Mouse (Mus musculus): ENCODE data around the gene Glis3. TPM values are rescaled to one million over a fixed set of nuclear protein-coding genes. Genes with fewer than 3 reads are reported as not detected.

Gene Glis3
- polyA plus RNA-seq, 1 experiment from 2014 or later: 2.9 TPM

DNA sequence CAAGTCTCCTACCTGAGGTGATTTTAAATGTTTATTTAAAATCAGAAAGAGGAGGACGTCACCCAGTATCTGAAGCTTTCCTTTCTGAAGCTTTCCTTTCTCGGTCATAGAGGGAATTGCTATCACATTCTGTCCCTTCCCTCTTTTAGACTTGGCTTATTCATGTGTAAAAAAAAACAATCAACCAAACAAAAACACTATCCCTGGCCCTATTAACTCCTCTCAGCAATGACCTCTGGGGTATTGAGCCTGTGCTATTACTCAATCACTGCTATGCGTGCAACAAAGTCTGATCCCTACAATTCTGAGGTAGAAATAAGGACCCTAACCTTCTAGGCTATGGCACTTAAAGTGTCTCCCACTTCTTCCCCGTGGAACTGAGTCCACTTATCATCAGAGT, 311.7 kb downstream of the Glis3 start:
- no peak overlapping the region for H3K4me3 ChIP-seq (replicated peaks)
- H3K4me2 ChIP-seq: no peak overlapping the region
- no peaks in the 10 kb centered on the region for H3K9me3 ChIP-seq
- no peak overlapping the region for H3K9ac ChIP-seq
- H3K36me3 ChIP-seq: no peaks in the 10 kb centered on the region
- no peaks in the 10 kb centered on the region for H3K4me1 ChIP-seq
- no peaks in the 10 kb centered on the region for H3K27me3 ChIP-seq (replicated peaks)
- no peak for ATAC-seq (ENCODE audit: insufficient read depth, low FRiP score, low read depth)
- H3K27ac ChIP-seq: no peak overlapping the region
- 74% methylated on average over 4 of the region's 4 CpGs for WGBS

DNA sequence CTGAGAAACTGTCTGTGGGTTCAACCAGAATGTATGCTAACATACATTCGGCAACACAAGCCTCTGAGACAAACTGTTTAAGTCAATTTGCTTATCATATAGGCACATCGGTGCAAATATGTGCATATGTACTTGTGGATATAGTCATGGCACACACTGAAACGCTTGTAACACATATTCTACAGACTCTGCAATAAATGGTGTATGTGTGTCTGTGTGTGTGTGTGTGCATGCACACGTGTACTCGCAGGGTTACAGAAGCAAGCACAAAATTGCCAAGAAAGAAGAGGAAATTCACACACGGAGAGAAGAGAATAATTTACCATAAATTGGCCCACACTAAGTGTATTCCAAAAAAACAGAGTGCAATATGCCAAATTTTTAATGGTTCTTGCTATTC, 312.6 kb downstream of the Glis3 start:
- no peaks in the 10 kb centered on the region for H3K27me3 ChIP-seq (replicated peaks)
- WGBS: 84% methylated on average over 6 of the region's 6 CpGs

DNA sequence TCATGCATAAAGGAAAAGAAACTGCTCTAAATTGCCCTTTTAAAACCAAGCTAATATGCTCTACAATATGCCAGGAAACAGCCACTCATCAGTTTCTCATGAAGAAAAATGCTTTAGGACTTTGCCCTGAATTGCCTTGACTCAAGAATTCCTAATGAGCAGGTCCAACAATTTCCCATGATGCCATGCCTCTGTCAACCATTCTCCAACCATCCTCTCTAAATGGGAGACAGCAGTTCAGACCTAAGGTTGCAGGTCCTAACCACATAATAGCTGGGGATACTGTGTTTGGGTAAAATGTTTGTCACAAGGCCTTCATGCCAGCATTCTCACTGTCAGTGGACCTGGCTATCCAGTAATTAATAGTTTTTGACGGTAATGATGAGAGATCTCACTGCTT, 313.1 kb downstream of the Glis3 start:
- no peak overlapping the region for H3K9ac ChIP-seq
- no peaks in the 10 kb centered on the region for H3K9me3 ChIP-seq
- no peaks in the 10 kb centered on the region for H3K36me3 ChIP-seq
- no peak for ATAC-seq (ENCODE audit: insufficient read depth, low FRiP score, low read depth)
- H3K4me2 ChIP-seq: no peak overlapping the region
- H3K27me3 ChIP-seq (replicated peaks): no peaks in the 10 kb centered on the region
- no peaks in the 10 kb centered on the region for H3K4me1 ChIP-seq
- WGBS: 94% methylated on average over 1 of the region's 1 CpGs
- no peak overlapping the region for H3K27ac ChIP-seq
- no peak overlapping the region for H3K4me3 ChIP-seq (replicated peaks)

More for the DNA sequence above, 312.6 kb downstream of the Glis3 start:
- no peak for ATAC-seq (ENCODE audit: insufficient read depth, low FRiP score, low read depth)
- no peaks in the 10 kb centered on the region for H3K9me3 ChIP-seq
- H3K4me2 ChIP-seq: no peak overlapping the region
- no peak overlapping the region for H3K9ac ChIP-seq
- no peaks in the 10 kb centered on the region for H3K4me1 ChIP-seq
- H3K36me3 ChIP-seq: no peaks in the 10 kb centered on the region
- H3K4me3 ChIP-seq (replicated peaks): no peak overlapping the region
- H3K27ac ChIP-seq: no peak overlapping the region

DNA sequence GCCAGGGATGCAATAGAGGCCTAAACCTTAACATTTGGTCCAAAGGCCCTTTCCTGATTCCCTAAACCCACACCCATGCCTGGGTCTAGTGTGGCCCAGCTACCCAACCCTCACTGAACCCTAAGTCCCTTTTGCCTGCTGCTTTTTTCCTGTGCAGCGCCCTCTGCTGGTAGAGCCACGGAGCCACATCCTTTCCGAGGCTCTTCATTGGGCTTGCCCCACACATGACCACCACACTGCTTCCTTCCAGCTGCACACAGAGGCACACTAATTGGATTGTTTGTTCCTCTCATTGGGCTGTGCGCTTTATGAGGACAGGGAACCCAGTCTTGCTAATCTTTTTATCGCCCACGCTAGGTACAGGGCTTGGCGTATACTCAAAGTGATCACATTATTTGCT, 314.0 kb downstream of the Glis3 start:
- H3K4me3 ChIP-seq (replicated peaks): no peak overlapping the region
- no peak overlapping the region for H3K4me2 ChIP-seq
- no peaks in the 10 kb centered on the region for H3K36me3 ChIP-seq
- 55% methylated on average over 7 of the region's 7 CpGs for WGBS
- ATAC-seq (ENCODE audit: insufficient read depth, low FRiP score, low read depth): no peak
- no peaks in the 10 kb centered on the region for H3K27me3 ChIP-seq (replicated peaks)
- no peaks in the 10 kb centered on the region for H3K4me1 ChIP-seq
- no peak overlapping the region for H3K9ac ChIP-seq
- no peak overlapping the region for H3K27ac ChIP-seq
- no peaks in the 10 kb centered on the region for H3K9me3 ChIP-seq

DNA sequence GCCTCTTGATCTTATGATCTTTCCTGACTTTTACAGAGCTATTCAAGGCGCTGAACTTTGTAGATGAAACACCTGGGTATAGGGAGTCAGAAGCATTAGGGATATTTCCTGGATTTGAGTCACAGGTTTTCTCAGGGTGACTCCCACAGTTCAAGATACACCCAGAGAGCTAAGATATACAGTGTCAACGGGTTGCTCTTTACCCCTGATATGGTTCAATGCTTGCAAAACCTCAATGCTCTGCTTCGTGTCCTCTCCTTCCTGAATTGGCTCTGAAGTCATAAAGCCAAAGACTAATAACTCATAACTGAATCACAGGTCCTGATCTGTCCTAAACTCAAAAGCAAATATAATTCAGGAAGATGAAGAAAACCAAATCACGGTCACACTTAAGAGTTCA, 319.0 kb downstream of the Glis3 start:
- Histone ChIP-seq H3K4me3 (replicated peaks) (no peak overlapping the region), H3K27me3 (replicated peaks) (no peaks in the 10 kb centered on the region), H3K27ac (no peak overlapping the region), H3K9ac (no peak overlapping the region), H3K36me3 (no peaks in the 10 kb centered on the region), H3K4me2 (no peak overlapping the region), H3K9me3 (no peaks in the 10 kb centered on the region), H3K4me1 (0 out of 2 replicates have a peak, but pooled peaks cover 2% of the 10 kb centered on the region)
- ATAC-seq (ENCODE audit: insufficient read depth, low FRiP score, low read depth): no peak
- WGBS: 74% methylated on average over 4 of the region's 4 CpGs

DNA sequence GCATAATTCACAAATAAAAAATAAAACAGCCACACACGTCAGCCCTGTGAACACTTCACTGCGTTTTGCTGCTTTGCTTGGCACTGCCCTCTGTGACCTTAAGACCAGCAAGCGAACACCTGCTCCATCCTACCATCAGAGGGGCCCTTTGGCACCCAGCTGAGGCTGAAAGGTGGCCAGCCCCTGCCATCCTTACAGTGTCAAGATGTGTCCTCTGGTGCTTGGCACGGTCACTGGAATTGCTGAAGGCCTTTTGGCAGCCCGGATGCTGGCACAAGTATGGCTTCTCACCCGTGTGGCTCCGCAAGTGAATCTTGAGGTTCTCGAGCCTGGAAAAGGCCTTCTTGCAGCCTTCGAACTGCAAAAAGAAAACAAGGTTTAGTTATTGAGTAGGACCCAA, 322.3 kb downstream of the Glis3 start:
- no peak for ATAC-seq (ENCODE audit: insufficient read depth, low FRiP score, low read depth)
- H3K27me3 ChIP-seq (replicated peaks): no peaks in the 10 kb centered on the region
- no peak overlapping the region for H3K4me2 ChIP-seq
- no peak overlapping the region for H3K9ac ChIP-seq
- no peaks in the 10 kb centered on the region for H3K9me3 ChIP-seq
- no peaks in the 10 kb centered on the region for H3K36me3 ChIP-seq
- no peak overlapping the region for H3K27ac ChIP-seq
- no peak overlapping the region for H3K4me3 ChIP-seq (replicated peaks)
- 76% methylated on average over 9 of the region's 9 CpGs for WGBS
- 0 out of 2 replicates have a peak, but pooled peaks cover 2% of the 10 kb centered on the region for H3K4me1 ChIP-seq

DNA sequence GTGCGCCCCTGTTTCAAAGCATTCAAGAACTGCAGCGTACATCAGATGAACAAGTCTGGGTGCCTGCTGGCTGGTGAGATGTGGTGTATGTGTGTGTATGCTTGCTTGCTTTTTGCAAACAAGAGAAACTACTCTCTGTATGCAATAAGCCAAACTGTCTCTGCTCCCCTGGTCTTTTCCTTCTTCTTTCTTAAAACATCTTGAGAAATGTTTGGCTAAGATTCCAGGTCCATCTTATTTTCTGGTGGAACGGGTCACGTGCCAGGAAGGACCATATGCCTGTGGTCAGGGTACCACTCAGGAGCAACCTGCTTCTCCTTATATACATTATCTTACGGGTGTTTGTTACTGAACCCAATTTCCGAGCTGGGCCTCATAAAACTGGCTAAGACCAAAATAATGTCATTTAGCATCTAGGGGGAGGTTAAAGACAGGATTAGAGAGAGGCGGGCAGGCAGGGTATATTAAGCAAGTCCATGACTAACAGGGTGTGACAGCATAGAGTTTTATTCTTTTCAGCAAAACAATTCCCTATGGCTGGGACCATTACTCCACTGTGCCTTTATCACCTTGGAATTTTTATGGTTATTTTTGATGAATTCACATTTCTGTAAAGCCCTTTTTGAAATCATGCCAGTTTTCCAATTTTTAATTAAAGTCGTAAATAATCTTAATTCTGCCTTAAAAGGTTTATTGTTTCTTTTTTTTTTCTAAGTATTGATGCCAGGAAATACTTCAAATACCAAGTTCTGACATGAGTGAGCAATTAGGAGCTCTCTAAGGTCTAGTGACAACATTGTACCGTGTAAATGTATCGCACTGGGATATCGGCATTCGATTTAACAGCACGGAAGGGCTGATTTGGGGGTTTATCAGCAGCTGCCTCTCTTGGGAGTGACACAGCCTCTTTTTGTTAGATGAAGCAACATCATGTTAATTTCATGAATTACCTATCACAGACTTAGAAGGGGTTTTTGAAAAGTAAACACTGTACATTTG, 328.5 kb downstream of the Glis3 start:
- Histone ChIP-seq H3K4me1 (no peaks in the 10 kb centered on the region), H3K27ac (no peak overlapping the region), H3K4me3 (replicated peaks) (no peak overlapping the region), H3K9ac (no peak overlapping the region), H3K9me3 (no peaks in the 10 kb centered on the region), H3K27me3 (replicated peaks) (no peaks in the 10 kb centered on the region), H3K36me3 (no peaks in the 10 kb centered on the region), H3K4me2 (no peak overlapping the region)
- WGBS: 81% methylated on average over 13 of the region's 13 CpGs
- ATAC-seq (ENCODE audit: insufficient read depth, low FRiP score, low read depth): no peak

DNA sequence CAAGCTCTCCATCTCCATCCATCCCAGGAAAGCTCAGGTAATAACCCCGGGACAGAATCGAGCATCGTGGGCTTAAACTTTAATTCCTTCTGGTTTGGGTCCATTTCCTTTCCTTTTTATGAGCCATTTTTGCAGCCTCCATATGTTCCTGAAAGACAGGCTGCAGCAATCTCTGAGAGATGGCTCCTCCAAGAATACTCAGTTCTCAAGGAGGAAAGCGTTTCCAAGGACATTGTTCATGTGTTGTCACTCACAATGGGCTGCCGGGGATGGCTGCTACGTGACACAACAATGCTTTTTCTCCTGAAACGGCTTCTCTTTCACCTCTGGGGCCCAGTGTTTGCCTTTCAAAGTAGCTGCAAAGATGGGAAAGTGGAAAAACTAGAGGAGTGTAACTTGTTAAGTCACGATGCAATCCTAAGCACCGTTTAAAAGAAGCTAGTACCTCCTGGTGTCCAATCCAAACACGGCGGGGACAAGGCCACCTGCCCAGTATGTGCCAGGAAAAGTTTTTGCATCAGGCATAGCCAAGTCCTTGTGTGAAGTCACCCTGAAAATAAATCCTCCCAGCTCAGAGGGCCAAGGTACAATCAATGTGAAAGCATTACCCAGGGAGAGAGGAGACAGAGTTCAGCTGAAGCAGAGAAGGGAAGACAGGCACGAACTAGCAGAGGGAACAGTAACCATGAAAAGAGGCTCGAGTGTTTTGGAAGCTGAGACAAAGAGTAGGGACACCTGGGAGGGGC, 332.6 kb downstream of the Glis3 start:
- no peaks in the 10 kb centered on the region for H3K27me3 ChIP-seq (replicated peaks)
- H3K4me1 ChIP-seq: no peaks in the 10 kb centered on the region
- no peaks in the 10 kb centered on the region for H3K9me3 ChIP-seq
- H3K4me3 ChIP-seq (replicated peaks): no peak overlapping the region
- no peak for ATAC-seq (ENCODE audit: insufficient read depth, low FRiP score, low read depth)
- H3K27ac ChIP-seq: no peak overlapping the region
- 59% methylated on average over 13 of the region's 13 CpGs for WGBS
- no peak overlapping the region for H3K4me2 ChIP-seq
- H3K36me3 ChIP-seq: no peaks in the 10 kb centered on the region
- H3K9ac ChIP-seq: no peak overlapping the region

DNA sequence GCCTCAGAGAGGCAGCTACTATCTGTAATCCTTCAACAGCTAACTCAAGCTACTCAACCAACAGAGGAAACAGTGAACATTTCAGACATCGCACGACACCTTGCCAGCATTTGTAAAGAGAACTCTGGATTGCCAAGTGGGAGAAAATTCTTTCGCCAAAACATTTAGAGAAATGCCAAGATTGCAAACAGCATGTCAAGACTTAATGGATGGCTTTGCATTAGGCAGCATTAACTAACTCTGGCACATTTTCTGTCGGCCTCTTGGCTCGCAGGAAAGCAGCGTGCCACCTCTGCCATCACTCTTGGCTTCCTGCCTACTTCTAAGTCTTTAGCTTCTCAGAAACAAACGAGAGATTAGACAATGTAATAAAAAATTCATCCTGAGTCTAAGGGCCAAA, 336.2 kb downstream of the Glis3 start:
- WGBS: 49% methylated on average over 7 of the region's 7 CpGs
- no peak overlapping the region for H3K27ac ChIP-seq
- H3K27me3 ChIP-seq (replicated peaks): no peaks in the 10 kb centered on the region
- H3K36me3 ChIP-seq: no peaks in the 10 kb centered on the region
- no peaks in the 10 kb centered on the region for H3K4me1 ChIP-seq
- H3K9me3 ChIP-seq: no peaks in the 10 kb centered on the region
- ATAC-seq (ENCODE audit: insufficient read depth, low FRiP score, low read depth): no peak
- H3K4me2 ChIP-seq: no peak overlapping the region
- no peak overlapping the region for H3K4me3 ChIP-seq (replicated peaks)
- H3K9ac ChIP-seq: no peak overlapping the region

DNA sequence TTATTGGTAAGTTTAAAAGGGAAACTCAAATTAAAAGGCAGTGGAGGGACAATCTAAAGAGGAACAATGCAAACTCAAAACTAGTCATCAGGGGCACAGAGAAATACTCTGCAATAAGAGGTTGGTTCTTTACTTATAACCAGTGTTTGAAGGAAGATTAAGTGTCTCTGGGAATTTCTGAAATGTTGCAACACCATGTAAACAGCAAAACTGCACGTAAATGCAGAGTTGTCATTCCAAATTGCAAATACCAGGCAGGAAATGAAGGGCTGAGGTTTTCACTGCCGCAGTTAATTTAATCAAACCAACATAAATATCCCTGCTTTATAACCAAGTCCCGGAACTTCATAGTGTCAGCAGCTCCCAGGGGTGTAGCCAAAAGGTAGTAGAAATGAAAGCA, 342.3 kb downstream of the Glis3 start:
- Histone ChIP-seq H3K9ac (no peak overlapping the region), H3K36me3 (no peaks in the 10 kb centered on the region), H3K27ac (no peak overlapping the region), H3K4me3 (replicated peaks) (no peak overlapping the region), H3K27me3 (replicated peaks) (no peaks in the 10 kb centered on the region), H3K4me1 (no peaks in the 10 kb centered on the region), H3K4me2 (no peak overlapping the region), H3K9me3 (no peaks in the 10 kb centered on the region)
- WGBS: 57% methylated on average over 3 of the region's 3 CpGs
- ATAC-seq (ENCODE audit: insufficient read depth, low FRiP score, low read depth): no peak

DNA sequence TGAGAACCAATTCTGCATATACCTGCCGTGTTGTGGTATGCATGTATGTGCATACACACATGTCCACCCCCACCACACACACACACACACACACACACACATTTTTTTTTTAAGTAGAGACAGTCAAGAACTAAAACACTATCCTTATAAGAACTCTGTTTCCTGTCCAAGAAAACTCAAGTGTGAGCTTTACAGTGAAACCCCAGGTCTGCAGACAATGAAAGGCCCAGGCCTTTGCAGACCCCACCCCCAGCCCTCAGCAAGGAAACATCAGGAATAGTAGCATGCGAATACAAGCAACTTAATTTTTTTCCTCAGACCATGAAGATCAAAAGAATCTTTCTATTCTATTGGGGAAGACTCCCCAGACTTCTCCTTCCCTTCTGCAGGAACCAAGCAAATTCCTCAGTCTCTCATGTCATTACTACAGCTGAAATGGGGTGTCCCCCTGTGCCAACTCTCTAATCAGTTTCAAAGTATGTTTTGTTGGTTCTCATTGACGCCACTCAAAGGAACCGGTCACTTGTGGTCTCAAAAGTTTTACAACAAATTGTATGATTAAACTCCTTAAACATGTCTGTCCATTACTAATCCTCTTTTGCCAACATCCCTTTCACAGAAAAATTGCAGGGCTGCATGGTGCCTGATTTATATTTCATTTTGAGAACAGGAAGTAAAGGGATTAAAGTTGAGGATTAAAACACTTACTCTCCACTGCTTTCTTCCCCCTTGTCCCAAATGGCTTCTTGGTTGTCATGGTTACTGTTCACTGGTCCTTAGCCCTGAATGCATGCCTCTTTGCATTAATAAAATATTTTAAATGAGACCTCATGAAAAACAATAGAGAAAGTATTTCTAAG, 343.0 kb downstream of the Glis3 start:
- Histone ChIP-seq H3K9me3 (no peaks in the 10 kb centered on the region), H3K36me3 (no peaks in the 10 kb centered on the region), H3K9ac (no peak overlapping the region), H3K4me2 (no peak overlapping the region), H3K4me3 (replicated peaks) (no peak overlapping the region), H3K4me1 (no peaks in the 10 kb centered on the region), H3K27me3 (replicated peaks) (no peaks in the 10 kb centered on the region), H3K27ac (no peak overlapping the region)
- WGBS: 73% methylated on average over 4 of the region's 4 CpGs
- ATAC-seq (ENCODE audit: insufficient read depth, low FRiP score, low read depth): no peak

All from stomach, embryonic 15.5 days (tissue).